Mouse (Mus musculus): Measurements from ENCODE around the gene Chrna5.
A peak's percentile ranks its signal among the peaks of the same experiment; 100 is the strongest.
"Not testable (repeated sequence)": the region's sequence is repeated elsewhere in the genome, so short reads cannot be mapped to it uniquely, and the experiment has no call there.

Gene Chrna5

DNA sequence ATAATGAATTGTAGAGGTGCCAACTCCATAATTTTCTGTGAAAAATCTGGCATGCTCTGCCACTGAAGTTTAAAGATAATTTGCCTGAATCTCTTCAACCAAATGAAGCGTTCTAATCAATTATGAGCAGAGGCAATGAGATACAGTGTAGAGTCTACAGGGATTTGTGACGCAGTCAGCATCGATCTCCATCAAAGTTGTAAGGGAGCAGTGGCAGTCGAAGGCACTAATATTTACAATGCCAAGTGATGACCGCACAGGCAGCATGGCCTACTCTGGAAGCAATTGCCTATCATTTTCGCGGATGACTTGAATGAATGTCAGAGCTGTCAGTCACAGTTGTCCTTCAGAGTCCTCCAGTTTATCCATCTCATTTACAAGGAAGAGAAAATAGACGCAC is at the start of gene Chrna5:
Chrna5 (plus strand) TSS at position 207 of the 400 bp plus-strand sequence.
- peak; percentile 9 for DNase-seq (ENCODE audit: inconsistent ontology term)

DNA sequence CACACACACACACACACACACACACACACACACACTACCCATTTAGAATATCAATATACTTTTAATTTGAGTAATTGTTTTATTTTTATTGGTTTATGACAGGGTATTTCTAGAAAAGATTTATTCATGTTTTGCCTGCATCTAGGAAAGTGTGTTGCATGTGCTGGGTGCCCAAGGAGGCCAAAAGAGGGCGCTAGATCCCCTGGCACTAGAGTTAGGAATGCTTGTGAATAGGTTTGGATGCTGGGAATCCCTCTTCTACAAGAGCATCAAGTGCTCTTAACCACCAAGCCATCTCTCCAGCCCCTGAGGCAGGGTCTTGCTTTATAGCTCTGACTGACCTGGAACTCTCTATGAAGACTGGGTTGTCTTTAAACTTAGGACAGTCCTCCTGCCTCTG is 48.9 kb upstream of the Chrna5 start:
- DNase-seq (ENCODE audit: inconsistent ontology term) = no peak

DNA sequence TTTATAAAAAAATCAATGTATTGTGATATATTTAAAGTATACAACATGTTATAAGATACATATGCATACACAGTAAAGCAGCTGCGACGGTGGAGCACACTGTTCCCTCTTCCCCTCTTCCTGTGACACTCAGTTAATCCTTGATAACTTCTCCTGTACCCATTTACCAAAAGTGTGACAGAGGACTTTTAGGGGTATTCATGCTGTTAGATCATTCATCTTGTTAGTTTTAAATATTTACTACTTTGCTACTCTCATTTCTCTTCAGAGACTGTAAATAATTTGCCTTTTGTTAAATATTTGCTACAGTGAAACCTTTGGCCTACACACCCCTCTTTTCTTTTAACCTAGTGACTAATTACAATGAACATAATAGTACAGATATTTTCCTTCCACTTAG is 48.3 kb upstream of the Chrna5 start:
- DNase-seq (ENCODE audit: inconsistent ontology term) = no peak

DNA sequence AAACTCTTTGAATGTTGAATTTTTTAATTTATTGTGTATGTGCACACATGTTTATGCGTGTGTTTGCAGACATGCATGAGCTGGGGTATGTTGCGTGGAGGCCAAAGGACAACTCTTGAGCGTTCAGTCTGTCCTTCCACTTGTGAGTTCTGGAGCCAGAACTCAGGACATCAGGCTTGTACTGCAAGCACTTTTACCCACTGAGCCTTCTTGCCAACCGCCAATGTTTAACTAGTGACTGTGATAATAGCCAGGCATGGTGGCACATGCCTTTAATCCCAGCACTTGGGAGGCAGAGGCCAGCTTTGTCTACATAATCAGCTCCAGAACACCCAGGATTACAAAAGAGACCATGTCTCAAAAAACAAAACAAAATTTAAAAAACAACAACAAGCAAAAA is 38.6 kb upstream of the Chrna5 start:
- no peak for DNase-seq (ENCODE audit: inconsistent ontology term)

DNA sequence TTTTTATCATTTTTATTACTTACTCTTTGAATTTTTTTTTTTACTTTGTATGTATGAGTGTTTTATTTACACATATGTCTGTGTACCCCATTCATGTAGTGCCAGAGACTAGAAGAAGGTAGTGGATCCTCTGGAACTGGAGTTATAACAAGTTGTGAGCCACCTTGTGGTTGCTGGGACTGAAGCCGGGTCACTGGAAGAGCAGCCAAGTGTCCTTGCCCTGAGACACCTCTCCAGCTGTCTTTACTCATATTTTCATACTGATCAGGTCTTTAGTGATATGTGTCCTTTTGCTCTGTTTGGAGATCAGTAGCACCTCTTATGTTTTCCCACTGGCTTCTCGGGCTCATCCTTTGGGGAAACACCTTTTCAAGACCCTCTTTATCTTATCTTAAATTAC is 36.2 kb upstream of the Chrna5 start:
- no peak for DNase-seq (ENCODE audit: inconsistent ontology term)

DNA sequence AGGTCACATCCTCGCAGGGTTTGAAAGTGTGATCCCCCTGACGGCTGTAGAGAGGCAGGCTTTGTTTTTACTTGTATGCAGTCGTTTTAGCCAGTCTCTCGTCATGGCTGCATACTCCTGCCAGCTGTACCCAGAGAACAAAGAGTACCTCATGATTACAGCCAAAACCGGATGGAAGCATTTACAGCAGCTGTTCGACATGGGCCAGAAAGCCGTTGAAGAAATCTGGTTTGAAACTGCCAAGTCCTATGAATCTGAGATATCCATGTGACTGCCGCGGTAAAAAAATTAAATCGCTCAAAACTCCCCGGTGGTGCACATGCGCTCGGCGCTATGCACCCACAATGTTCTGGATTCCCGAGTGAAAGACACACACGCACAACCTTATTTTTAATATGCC is 34.4 kb upstream of the Chrna5 start:
- no peak for DNase-seq (ENCODE audit: inconsistent ontology term)

DNA sequence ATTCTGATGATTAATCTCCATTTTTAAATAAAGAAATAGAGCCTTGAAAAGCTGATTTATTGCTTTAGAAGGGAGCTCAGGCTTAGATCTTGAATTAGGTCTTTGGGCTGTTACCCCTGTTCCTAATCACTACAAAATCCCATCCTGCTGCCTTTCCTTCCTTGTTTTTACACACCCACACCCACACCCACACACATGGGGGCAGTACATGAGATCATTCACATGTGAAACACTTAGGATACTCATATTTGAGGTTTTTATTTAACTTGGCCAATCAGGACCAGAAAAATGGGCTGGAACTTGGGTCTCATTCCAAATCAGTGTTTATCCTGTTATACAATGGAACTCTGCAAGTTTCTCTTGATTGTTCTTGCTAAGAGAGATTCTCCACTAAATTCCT is 31.2 kb upstream of the Chrna5 start:
- DNase-seq (ENCODE audit: inconsistent ontology term) = no peak

DNA sequence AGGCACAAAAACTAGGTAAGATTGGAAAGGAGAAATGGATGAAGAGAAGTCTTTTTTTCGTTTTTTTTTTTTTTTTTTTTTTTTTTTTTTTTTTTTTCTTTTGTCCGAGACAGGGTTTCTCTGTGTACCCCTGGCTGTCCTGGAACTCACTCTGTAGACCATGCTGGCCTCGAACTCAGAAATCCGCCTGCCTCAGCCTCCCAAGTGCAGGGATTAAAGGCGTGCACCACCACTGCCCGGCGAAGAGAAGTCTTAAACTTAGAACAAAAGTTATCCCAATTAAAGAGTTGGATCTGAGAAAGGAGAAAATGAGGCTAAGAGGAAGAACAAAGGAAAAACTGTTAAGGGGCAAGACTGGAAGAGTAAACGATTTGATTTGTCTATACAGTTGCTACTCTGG is 30.5 kb upstream of the Chrna5 start:
- not testable (repeated sequence) for DNase-seq (ENCODE audit: inconsistent ontology term)

DNA sequence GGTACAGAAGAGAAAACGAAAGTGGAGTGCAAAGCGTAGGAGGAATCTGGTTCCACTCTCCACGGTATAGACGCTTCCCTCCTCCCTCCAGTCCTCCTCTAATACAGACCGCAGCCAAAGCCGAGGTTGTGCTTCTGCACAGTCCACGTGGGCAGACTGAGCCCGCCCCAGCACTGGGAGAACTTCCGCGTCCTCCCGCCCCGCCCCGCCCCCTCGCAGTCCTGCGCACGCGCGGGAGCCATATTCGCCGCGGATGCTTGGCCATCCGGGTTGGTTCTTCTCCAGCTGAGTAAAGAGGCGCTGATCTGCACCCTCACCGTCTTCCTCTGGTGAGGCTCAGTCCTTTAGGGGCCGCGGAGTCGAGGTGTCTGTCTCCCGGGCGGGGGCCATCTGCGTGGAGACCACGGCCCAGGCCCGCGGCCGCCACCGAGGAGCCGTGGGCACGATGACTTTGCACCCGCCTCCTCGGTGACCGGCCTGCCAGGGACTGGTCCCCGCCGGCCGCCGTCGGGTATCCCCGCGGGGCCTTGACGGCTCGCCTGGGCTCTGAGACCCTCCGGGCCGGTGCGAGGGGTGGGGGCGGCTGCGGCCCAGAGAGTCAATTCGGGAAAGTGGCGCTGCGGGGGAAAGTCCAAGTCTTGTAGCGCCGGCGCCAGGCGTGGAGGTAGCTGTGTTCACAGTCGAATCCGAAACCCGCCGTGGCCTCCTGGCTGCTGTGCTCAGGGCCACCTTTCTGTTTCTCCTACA is 29.9 kb upstream of the Chrna5 start, which contains the start of the genes Psma4 and AY074887:
Psma4 (plus strand) TSS at position 216 of the 747 bp plus-strand sequence.
AY074887 (minus strand) TSS at position 424 of the 747 bp plus-strand sequence.
- peak; percentile 96 for DNase-seq (ENCODE audit: inconsistent ontology term)

DNA sequence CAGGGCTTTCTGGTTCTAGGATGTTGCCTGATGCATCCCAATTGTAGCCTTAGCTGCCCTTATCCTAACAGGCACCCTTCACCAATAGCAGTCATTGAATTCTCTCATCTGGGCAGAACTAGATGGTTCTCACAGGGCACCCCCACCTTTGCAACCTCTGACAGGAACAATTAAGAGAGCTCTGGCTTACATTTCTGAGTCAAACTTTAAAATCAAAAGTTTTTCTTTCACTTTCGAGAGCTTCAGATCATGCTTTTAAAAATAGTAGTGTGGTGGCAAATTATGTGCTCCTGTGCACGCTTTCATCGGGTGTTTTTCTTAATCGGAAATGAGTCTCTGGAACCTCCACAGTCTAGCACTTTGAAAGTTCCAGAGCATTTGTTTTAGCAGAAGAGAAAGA is 19.6 kb upstream of the Chrna5 start:
- DNase-seq (ENCODE audit: inconsistent ontology term) = no peak

DNA sequence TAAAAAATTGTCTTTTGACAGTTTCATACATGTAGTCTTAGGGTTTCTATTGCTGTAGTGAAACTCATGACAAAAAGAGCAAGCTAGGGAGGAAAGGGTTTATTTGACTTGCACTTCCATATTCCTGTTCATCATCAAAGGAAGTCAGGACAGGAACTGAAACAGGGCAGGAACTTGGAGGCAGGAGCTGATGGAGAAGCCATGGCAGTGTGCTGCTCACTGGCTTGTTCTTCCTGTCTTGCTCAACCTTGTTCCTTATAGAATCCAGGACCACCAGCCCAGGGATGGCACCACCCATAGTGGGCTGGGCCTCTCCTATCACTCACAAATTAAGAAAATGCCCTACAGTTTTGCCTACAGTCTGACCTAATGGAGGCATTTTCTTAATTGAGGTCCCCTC is 17.0 kb upstream of the Chrna5 start:
- no peak for DNase-seq (ENCODE audit: inconsistent ontology term)

DNA sequence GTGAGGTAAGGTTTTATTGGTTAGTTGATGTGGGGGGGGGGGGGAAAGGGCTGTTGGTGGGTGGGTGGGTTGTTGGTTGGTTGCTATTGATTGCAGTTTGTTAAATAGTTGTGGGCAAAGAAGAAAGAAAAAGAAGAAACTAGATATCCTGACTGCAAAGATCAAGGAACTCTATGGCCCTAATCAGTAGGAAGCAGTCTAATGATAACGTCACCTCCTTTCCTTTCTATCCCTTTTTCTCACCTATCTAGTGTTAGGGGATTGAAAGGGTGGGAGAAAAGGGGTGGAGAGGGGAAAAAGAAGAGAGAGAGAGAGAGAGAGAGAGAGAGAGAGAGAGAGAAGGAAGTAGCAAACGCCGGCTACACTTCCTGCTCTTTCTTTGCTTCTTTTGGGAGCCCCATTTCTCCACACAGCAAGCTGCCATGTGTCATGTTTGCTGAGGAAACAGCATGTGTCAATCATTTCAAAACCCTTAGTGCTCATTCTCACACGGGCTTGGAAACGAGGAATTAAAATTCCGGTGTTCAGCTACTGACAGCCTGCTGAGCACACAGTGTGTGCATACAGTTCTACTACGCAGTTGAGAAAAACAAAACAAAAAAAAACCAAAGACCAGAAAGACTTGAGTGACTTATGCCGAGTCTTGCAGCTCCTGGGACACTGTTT is 10.6 kb upstream of the Chrna5 start:
- DNase-seq (ENCODE audit: inconsistent ontology term) = no peak

DNA sequence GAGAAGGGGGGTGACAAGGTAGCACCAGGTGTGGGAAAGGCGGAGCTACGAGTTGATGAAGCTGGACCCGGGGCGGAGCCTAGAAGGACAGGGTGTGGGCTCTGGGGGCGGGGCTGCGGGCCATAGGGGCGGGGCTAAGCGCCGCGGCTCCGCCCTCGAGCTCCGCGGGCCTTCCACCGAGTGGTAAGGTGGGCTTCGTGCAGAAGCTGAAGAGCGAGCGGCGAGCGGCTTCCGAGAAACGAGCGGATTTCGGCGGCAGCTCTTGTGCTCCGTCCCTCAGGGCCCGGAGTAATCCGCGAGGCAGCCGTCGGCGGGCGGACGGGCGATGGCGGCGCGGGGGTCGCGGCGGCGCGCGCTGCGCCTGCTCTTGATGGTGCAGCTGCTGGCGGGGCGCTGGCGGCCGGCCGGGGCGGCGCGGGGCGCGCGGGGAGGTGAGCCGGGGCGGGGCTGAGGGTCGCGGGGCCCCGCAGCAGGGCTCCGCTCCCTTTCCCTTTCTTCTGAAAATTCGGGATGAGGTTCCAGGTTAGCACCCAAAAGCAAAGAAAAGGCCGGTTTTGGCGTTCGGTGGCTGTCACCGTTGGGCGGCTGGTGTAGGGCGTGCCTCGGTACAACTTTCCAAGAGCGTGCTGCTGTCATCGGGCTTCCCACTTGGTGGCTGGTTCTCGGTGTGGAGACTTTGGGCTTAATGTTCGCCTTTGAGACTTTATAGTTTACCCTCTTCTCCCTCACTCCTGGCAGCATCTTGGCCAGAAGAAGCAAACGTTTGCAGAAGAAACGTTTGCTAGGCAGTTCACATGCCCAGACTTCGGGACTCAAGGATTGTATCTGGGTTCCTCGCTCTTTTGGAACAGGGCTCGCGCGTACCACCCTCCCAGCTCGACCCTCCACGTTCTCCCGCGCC is 861 bp downstream of the Chrna5 start:
- DNase-seq (ENCODE audit: inconsistent ontology term) = peak; percentile 55

DNA sequence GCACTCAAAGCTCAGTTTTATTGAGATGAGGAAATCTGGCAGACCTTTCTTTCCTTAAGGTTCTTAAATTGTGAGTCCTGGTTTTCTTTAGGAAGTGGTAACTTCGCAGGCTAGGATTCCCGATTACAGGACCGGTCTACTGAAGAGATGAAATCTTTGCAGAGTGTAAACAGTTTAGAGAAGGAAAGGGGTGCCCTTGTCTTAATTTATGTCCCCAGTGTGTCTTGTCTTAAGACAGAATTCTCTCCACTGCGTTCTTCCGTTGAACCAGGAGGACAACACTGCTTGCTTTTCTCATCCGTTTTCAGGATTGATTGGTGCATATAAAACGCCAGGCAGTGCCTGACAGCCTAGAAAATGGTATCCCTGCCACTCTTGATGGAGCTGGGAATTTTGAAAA is 1.7 kb downstream of the Chrna5 start:
- DNase-seq (ENCODE audit: inconsistent ontology term) = no peak

DNA sequence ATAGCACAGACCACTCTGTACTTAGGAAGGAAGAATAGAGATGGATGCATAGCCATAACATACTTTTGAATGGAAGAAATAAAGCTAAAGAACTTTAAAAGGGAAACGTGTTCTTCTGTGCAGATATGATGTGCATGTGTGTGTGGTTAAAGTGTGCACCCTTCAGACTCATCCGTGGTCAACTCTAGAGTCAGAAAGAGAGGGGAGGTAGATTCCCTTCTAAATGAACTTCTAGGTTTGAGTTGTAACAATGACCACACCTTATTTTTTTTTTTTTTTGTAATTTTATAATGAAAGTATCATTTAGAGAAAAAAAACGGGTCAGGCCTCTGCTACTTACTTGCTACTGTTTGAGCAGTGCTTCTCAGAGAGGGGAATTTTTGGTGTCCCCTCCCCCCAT is 9.7 kb downstream of the Chrna5 start:
- no peak for DNase-seq (ENCODE audit: inconsistent ontology term)

DNA sequence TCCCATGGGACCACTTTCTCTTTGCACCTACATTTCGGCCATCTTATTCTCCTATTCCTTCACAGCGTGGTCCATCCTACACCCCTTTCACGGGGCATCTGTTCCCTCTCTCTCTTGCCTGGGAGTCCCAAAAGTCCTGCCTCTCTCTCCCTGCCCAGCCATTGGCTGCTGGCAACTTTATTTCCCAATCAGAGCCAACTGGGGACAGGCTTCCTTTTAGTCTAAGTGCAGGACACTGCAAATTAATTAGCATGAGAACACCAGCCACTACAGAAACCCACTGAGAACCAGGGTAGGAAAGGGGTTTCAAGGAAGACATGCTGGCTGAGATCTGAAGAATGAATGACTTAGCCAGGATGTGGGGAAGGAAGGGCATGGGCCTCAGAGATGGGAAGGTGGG is 13.7 kb downstream of the Chrna5 start:
- no peak for DNase-seq (ENCODE audit: inconsistent ontology term)

DNA sequence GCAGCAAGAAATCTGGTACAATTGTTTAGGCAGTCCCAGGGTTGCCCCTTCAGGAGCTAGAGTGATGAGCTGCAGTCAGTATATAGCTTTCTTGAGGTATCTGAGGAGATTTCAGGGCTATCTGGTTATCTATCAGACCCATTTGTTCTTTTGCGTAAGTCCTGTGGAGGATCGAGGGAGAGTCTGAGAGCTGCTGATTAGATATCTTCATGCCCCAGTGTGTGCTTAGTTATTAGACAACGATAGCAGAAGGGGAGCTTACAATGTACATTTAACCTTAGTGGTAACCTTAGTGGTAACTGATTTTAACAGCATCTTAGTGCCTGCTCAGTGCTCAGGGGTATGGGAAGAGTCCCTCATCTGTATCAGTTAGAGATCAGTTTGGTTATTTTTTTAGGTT is 15.0 kb downstream of the Chrna5 start:
- no peak for DNase-seq (ENCODE audit: inconsistent ontology term)

DNA sequence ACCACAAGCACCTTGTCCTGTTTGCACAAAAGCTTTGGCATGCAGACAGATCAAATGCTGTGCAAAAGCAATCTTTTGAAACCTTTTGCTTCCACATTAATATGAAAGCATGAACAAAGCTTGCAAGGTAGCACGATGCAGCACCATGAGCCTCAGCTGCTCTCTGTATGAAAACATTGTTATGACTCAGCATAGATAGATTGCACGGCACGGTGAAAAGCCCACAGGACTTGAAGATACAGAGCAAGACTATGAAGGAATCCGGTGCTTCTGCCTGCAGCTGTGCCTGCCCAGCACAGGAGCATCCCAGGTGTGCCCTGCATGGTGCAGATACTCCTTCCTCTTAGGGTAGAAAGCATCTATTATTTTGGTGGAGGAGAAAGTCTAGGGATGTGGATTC is 22.9 kb downstream of the Chrna5 start:
- no peak for DNase-seq (ENCODE audit: inconsistent ontology term)

DNA sequence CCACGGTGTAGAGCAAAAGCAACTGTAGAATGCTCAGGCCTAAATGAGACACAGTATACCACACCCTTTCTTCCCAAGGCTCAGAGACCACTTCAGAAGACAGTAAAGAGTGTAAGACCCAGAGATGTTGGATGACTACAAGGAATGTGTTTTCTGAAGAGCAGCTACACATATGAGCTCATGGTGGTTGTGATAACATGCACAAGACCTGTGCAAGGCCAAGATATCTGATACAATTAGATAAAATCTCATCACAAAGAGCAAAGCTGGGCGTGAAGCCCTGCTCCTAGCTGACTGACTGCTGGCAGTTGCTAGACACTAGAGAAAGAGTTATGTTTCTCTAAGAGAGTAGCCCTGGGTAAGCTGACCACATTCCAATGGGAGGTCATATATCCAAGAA is 29.0 kb downstream of the Chrna5 start:
- DNase-seq (ENCODE audit: inconsistent ontology term) = no peak

DNA sequence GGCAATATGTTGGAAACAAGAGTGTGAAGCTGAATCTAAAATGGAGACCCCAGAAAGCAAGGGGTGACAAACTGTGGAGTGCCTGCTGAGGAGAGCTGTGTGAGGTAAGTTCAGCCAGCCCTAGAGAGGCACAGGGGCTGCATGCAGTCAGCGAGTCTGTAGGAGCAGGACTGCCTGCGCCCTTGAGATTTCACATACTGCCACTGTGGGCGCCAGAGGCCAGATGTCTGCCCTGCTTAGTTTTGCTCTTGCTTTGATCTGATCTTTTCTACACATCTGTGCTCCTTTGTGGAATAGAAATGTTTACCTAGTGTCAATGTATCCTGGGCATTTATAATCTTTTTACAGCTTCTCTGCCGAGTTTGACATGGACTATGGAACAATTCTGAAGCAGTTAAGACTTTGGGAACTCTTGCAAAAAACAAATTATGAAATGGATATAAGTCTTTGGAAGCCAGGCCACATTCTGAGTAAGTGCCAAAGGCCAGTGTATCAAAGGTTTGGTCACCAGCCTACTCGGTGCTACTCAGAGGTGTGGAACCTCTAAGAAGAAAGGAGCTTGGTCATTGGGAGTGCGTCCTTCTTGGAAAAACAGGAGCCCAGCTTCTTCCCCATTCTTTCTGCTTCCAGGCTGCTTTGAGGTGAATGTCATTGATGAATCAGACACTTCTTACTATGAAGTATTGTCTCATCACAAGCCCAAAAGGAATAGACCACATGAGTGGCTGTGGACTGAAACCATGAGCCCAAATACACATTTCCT is 30.1 kb downstream of the Chrna5 start:
- DNase-seq (ENCODE audit: inconsistent ontology term) = no peak

DNA sequence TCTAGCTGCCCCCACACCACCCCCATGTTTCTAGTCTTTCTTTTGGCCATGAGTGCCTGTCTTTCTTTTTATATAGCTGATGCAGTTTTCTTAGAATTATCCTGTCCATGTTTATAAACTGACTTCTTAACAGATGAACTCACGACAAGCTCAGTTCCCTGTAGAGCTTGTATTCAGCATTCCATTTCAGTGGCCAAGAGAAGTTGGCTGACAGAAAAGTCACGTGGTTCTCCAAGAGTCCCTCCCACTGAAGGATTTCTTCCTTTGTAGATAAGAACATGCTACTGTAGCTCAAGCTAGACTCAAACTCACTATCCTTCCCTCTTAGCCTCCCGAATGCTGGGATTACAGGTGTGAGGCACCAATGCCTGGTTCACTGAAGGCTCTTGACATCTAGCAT is 36.2 kb downstream of the Chrna5 start:
- DNase-seq (ENCODE audit: inconsistent ontology term) = no peak

DNA sequence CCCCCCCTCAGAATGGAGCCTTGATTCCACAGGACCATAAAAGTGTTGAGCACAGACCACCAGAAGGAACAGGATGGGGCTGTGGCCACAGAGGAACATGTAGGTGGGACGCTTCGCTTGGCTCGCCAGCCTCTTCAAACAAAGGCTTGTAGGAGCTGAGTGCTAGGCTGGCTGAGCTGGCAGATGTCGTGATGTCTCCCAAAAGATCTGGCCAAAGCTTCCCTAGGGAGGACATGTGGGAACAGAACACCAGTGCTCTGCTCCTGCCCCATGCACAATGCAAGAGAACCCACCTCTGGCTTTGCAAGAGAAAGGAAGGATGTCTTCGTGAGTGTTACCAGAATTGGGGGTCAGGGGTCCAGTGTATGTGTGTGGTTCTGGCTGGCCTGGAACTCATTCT is 42.6 kb downstream of the Chrna5 start:
- DNase-seq (ENCODE audit: inconsistent ontology term) = no peak
